Mouse (Mus musculus): ENCODE measurements around the gene Cttnbp2nl. TPM values are rescaled to one million over a fixed set of nuclear protein-coding genes. Genes with fewer than 3 reads are reported as not detected.

Gene Cttnbp2nl
- 1.3 and 1.6 TPM in 2 replicates for polyA plus RNA-seq (2012; rRNA removed)

GRCm38 (mm10) chr3:105052937-105053697 lies at the start of gene Cttnbp2nl:
TSS of gene Cttnbp2nl (minus strand) at chr3:105053146.
- H3K27ac ChIP-seq (ENCODE audit: insufficient read depth, low read length): peak within 1 kb of the TSS; percentile 49
- no peaks in the 10 kb centered on the region for H3K36me3 ChIP-seq (ENCODE audit: control insufficient read depth, insufficient read depth, low read length)
- TF ChIP-seq CTCF (IDR thresholded peaks at IDR 0.05; ENCODE audit: extremely low read depth, insufficient read depth, insufficient read length, insufficient replicate concordance): no peak
- peak; percentile 28; the same call in 1 of the 2 replicates for TF ChIP-seq POLR2A (IDR thresholded peaks at IDR 0.05; ENCODE audit: low read depth, low read length)
- peak within 1 kb of the TSS; percentile 64 for H3K4me3 ChIP-seq (ENCODE audit: extremely low read depth, insufficient read depth, insufficient read length)
- peaks cover 6% of the 10 kb centered on the region; the same call in 1 of the 2 replicates for H3K27me3 ChIP-seq (ENCODE audit: control insufficient read depth, insufficient read depth, low read length)
- peaks cover 4% of the 10 kb centered on the region; the same call in 1 of the 2 replicates for H3K4me1 ChIP-seq (ENCODE audit: control insufficient read depth, insufficient read depth, insufficient read length)
- peak; percentile 26 to 77 for DNase-seq (ENCODE audit: low read depth in 1 of 2, low spot score in 2 of 2)
- WGBS: 1% methylated on average over 31 of the region's 31 CpGs

- Histone ChIP-seq H3K4me1 (ENCODE audit: control insufficient read depth, insufficient read depth, insufficient read length) (no peaks in the 10 kb centered on the region; the same call in 1 of the 2 replicates), H3K4me3 (ENCODE audit: extremely low read depth, insufficient read depth, insufficient read length) (no peak overlapping the region), H3K27ac (ENCODE audit: insufficient read depth, low read length) (0 out of 2 replicates have a peak overlapping the region, but pooled peaks have one; percentile 28), H3K27me3 (ENCODE audit: control insufficient read depth, insufficient read depth, low read length) (no peaks in the 10 kb centered on the region), H3K36me3 (ENCODE audit: control insufficient read depth, insufficient read depth, low read length) (no peaks in the 10 kb centered on the region)
- DNase-seq (ENCODE audit: low read depth in 1 of 2, low spot score in 2 of 2): no peak
- WGBS: 86% methylated on average over 4 of the region's 4 CpGs
- TF ChIP-seq CTCF (IDR thresholded peaks at IDR 0.05; ENCODE audit: extremely low read depth, insufficient read depth, insufficient read length, insufficient replicate concordance): no peak
Measured at GRCm38 (mm10) chr3:105100270-105100589, 47.3 kb upstream of the Cttnbp2nl start.

DNA sequence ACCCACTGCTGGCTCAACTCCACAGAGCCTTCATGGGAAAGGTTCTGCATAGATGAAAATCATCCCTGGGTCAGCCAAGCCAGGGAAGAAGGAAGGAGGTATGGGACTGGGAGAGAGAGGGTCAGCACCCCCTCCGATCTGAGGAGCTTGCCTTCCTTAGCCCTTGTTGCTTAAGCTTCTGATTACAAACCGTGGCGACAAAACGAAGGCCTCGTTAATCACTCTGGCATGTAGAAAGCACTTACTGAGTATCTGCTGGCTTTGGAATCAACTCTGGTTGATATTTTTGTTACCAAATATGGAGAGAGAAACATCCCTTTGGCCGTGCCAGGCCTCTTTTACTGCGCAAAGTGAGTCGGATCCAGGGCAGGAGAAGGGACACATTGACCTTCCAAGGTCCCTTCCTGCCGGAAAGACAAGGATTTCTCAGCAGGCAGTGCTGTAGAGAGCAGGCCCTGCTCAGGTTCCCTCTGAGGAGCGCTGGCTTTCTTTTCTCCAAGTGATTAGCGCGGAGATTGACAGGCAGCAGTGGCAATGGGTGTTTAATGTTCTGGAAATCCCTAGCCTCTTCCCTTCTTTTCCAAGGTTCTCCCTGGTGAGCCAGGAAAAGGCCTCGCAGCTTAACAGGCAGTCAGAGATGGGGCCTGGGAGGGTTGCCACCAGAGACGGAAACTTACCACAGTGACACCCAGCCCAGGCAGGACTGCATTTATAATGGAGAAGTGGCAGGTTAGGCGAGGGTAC lies 46.8 kb upstream of the Cttnbp2nl start:
- H3K4me3 ChIP-seq (ENCODE audit: extremely low read depth, insufficient read depth, insufficient read length): no peak overlapping the region
- H3K27ac ChIP-seq (ENCODE audit: insufficient read depth, low read length): peak overlapping the region; percentile 28; the same call in 1 of the 2 replicates
- TF ChIP-seq POLR2A (IDR thresholded peaks at IDR 0.05; ENCODE audit: low read depth, low read length): no peak
- no peak for TF ChIP-seq CTCF (IDR thresholded peaks at IDR 0.05; ENCODE audit: extremely low read depth, insufficient read depth, insufficient read length, insufficient replicate concordance)
- H3K36me3 ChIP-seq (ENCODE audit: control insufficient read depth, insufficient read depth, low read length): no peaks in the 10 kb centered on the region
- DNase-seq (ENCODE audit: low read depth in 1 of 2, low spot score in 2 of 2): no peak
- WGBS: 79% methylated on average over 15 of the region's 15 CpGs
- H3K27me3 ChIP-seq (ENCODE audit: control insufficient read depth, insufficient read depth, low read length): no peaks in the 10 kb centered on the region
- no peaks in the 10 kb centered on the region; the same call in 1 of the 2 replicates for H3K4me1 ChIP-seq (ENCODE audit: control insufficient read depth, insufficient read depth, insufficient read length)

DNA sequence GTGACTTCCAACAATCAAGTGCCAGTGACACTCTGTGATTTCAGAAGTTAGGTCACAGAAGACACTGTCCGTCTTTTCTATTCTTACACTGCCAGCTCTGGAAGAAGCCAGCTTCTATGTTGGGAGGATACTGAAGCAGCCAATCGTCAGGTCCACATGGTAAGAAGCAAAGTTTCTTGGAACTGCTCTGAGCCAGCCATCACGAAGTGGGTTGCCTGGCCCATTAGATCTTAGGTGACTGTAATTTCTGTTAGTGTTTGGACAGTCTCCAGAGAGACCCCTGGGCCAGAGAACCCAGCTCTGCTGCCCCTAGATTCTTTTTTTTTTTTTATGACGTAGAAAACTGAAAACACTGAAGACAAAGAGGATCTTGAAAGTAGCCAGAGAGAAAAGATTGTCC lies 44.6 kb upstream of the Cttnbp2nl start:
- no peaks in the 10 kb centered on the region for H3K36me3 ChIP-seq (ENCODE audit: control insufficient read depth, insufficient read depth, low read length)
- no peak overlapping the region for H3K27ac ChIP-seq (ENCODE audit: insufficient read depth, low read length)
- H3K27me3 ChIP-seq (ENCODE audit: control insufficient read depth, insufficient read depth, low read length): no peaks in the 10 kb centered on the region
- 82% methylated on average over 4 of the region's 4 CpGs for WGBS
- no peak for DNase-seq (ENCODE audit: low read depth in 1 of 2, low spot score in 2 of 2)
- no peak overlapping the region for H3K4me3 ChIP-seq (ENCODE audit: extremely low read depth, insufficient read depth, insufficient read length)
- no peaks in the 10 kb centered on the region; the same call in 1 of the 2 replicates for H3K4me1 ChIP-seq (ENCODE audit: control insufficient read depth, insufficient read depth, insufficient read length)
- no peak for TF ChIP-seq POLR2A (IDR thresholded peaks at IDR 0.05; ENCODE audit: low read depth, low read length)
- no peak for TF ChIP-seq CTCF (IDR thresholded peaks at IDR 0.05; ENCODE audit: extremely low read depth, insufficient read depth, insufficient read length, insufficient replicate concordance)

DNA sequence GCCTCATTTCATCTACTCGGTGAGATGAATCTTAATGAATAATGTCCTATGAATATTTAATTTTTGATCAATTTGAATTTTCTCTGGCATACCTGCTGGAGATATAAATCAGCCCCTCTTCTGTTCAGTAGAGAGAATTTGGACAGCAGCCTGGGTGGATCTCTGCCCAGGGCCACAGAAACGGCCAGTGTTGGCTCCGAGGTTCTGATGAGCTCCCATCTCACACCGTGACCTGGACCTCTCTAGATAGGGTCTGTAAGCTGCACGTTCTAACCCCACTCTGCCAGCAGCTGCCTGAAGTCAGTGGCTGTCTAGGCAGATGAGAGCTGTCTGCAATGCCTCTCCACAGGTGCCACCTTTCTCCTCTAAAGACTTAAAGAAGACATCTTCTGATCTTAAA lies 42.1 kb upstream of the Cttnbp2nl start:
- no peak overlapping the region for H3K27ac ChIP-seq (ENCODE audit: insufficient read depth, low read length)
- TF ChIP-seq CTCF (IDR thresholded peaks at IDR 0.05; ENCODE audit: extremely low read depth, insufficient read depth, insufficient read length, insufficient replicate concordance) (no peak), POLR2A (IDR thresholded peaks at IDR 0.05; ENCODE audit: low read depth, low read length) (no peak)

DNA sequence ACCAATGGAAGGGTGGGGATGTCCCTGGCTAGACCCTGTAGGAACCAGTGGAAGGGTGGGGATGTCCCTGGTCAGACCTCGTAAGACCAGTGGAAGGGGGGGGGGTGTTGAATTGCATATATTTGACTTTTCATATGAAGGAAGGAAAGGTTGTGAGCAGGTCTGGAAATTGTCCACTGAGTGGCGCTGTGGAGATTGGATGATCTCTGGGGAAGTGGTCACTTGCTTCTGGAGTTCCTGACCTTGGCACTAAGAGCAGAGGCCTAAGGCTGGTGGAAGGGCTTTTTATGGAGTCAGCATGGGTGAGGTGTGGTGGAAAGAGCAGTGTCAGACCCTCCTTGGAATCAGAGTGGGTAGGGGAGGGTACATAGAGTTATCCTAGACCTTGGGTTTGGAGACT lies 41.5 kb upstream of the Cttnbp2nl start:
- WGBS: 74% methylated on average over 2 of the region's 2 CpGs
- no peak overlapping the region for H3K27ac ChIP-seq (ENCODE audit: insufficient read depth, low read length)
- TF ChIP-seq POLR2A (IDR thresholded peaks at IDR 0.05; ENCODE audit: low read depth, low read length): no peak
- TF ChIP-seq CTCF (IDR thresholded peaks at IDR 0.05; ENCODE audit: extremely low read depth, insufficient read depth, insufficient read length, insufficient replicate concordance): no peak
- no peaks in the 10 kb centered on the region for H3K36me3 ChIP-seq (ENCODE audit: control insufficient read depth, insufficient read depth, low read length)
- H3K4me1 ChIP-seq (ENCODE audit: control insufficient read depth, insufficient read depth, insufficient read length): no peaks in the 10 kb centered on the region
- DNase-seq (ENCODE audit: low read depth in 1 of 2, low spot score in 2 of 2): no peak
- H3K27me3 ChIP-seq (ENCODE audit: control insufficient read depth, insufficient read depth, low read length): no peaks in the 10 kb centered on the region
- H3K4me3 ChIP-seq (ENCODE audit: extremely low read depth, insufficient read depth, insufficient read length): no peak overlapping the region

More for the DNA sequence above, 42.1 kb upstream of the Cttnbp2nl start:
- DNase-seq (ENCODE audit: low read depth in 1 of 2, low spot score in 2 of 2): no peak
- WGBS: 87% methylated on average over 5 of the region's 5 CpGs
- Histone ChIP-seq H3K36me3 (ENCODE audit: control insufficient read depth, insufficient read depth, low read length) (no peaks in the 10 kb centered on the region), H3K4me3 (ENCODE audit: extremely low read depth, insufficient read depth, insufficient read length) (no peak overlapping the region), H3K27me3 (ENCODE audit: control insufficient read depth, insufficient read depth, low read length) (no peaks in the 10 kb centered on the region), H3K4me1 (ENCODE audit: control insufficient read depth, insufficient read depth, insufficient read length) (no peaks in the 10 kb centered on the region)

Data from spleen, adult 2 months (tissue).